Mouse (Mus musculus) limb, embryonic 11.5 days (tissue): ENCODE data around the gene Rnf215. TPM values are rescaled to one million over a fixed set of nuclear protein-coding genes. Genes with fewer than 3 reads are reported as not detected.

Experiments
- ATAC-seq: fragments of 200-750 bp; cut with Nextera tagmentation; 2 replicates; pipeline ENCODE4 v1.8.0; 2017; ENCODE audit warnings: low read depth; ENCODE audit not compliant: insufficient number of reproducible peaks, low FRiP score, low TSS enrichment
- DNase-seq: peaks from one replicate; pipeline ENCODE4 v3.0.0-alpha.2; 2015; ENCODE audit warnings: low spot score
- H3K27ac ChIP-seq: fragments of 300-500 bp; sonication (generic); replicated peaks from 2 replicates; pipeline ENCODE4 v1.5.1; 2014; ENCODE audit warnings: low read depth, mild to moderate bottlenecking, low read length
- H3K27me3 ChIP-seq: fragments of 300-500 bp; sonication (generic); 2 replicates; pipeline ENCODE4 v1.6.1; 2014; ENCODE audit warnings: mild to moderate bottlenecking, low read length, mixed read lengths; ENCODE audit not compliant: control insufficient read depth, insufficient read depth
- H3K36me3 ChIP-seq: fragments of 300-500 bp; sonication (generic); 2 replicates; pipeline ENCODE4 v1.6.1; 2014; ENCODE audit warnings: mild to moderate bottlenecking, low read length, moderate library complexity, mixed read lengths; ENCODE audit not compliant: control insufficient read depth, insufficient read depth
- H3K4me1 ChIP-seq: fragments of 300-500 bp; sonication (generic); 2 replicates; pipeline ENCODE4 v1.6.1; 2014; ENCODE audit warnings: low read length, mixed read lengths; ENCODE audit not compliant: control insufficient read depth, insufficient read depth
- H3K4me2 ChIP-seq: fragments of 300-500 bp; sonication (generic); 2 replicates; pipeline ENCODE4 v1.6.1; 2014; ENCODE audit warnings: low read depth, mild to moderate bottlenecking, moderate library complexity; ENCODE audit not compliant: severe bottlenecking
- H3K4me3 ChIP-seq: fragments of 300-500 bp; sonication (generic); 2 replicates; pipeline ENCODE4 v1.5.1; 2014; ENCODE audit warnings: low read depth, low read length
- H3K9ac ChIP-seq: fragments of 300-500 bp; sonication (generic); 2 replicates; pipeline ENCODE4 v1.6.1; 2014; ENCODE audit warnings: mild to moderate bottlenecking, low read length
- H3K9me3 ChIP-seq: fragments of 300-500 bp; sonication (generic); 2 replicates; pipeline ENCODE4 v1.6.1; 2016; ENCODE audit warnings: low read length; ENCODE audit not compliant: control insufficient read depth
- WGBS: fragments of 180-500 bp; shearing (Covaris S2); extraction: QIAGEN DNeasy Blood & Tissue Kit; methylation state at CpG from one replicate; pipeline ENCODE4 v1.1.7; 2014; 5-methylcytosine and 5-hydroxymethylcytosine counted together
- polyA plus RNA-seq: library from polyadenylated mRNA; unstranded; fragments of >200 nt; fragmentation: Nextera tagmentation; extraction: Ambion mirVana; gene quantifications from 2 replicates; pipeline ENCODE4 v1.2.1, GENCODE M21; 2014

Gene Rnf215
- polyA plus RNA-seq, 1 experiment from 2014 or later: 24.3 TPM

DNA sequence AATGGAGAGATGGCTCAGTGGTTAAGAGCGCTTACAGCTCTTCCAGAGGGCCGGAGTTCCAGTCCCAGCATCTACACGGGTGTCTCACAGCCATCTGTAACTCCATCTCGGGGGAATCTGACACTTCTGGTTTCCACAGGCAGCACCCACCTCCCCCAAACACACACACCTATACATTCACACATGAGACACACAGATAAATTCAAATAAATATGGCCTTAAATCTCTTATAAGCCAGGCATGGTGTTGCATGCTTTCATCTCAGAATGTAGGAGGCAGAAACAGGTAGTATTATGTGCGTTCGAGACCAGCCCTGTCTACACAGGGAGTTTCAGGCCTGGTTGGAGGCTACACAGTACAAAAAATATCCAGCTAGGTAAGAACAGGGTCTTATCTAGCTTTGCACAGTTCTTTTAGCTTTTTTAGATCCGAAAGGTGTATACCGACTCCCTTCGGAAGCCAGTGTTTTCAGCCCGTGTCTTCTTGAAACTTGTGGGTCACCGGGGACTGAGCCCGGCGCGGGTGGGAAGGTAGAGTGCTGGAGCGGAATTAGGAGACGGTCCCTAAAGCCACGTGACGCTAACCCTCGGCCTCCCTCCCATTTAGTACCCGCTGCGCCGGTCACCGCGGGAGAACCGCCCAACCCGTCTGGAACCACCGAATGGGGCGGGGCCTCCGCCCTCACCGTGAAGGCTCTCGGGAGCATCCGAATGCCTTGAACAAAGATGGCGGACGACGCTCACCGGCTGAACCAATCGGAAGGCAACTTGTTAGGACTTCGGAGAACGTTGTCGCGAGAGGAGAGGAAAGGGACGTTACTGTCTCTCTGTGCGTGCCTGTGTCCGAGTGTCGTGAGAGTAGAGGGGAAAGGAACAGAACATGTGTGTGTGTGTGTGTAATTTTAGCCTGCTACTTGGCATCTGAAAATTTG is 38.7 kb upstream of the Rnf215 start:
- no peaks in the 10 kb centered on the region for H3K9me3 ChIP-seq
- peak overlapping the region; percentile 67 for H3K27ac ChIP-seq
- ATAC-seq (peak; percentile 91), DNase-seq (peak; percentile 97)
- H3K4me1 ChIP-seq: peaks cover 15% of the 10 kb centered on the region
- peak overlapping the region; percentile 49 for H3K4me3 ChIP-seq
- H3K27me3 ChIP-seq: no peaks in the 10 kb centered on the region
- peak overlapping the region; percentile 55 for H3K9ac ChIP-seq
- peaks cover 5% of the 10 kb centered on the region for H3K36me3 ChIP-seq
- peak overlapping the region; percentile 72 for H3K4me2 ChIP-seq
- WGBS: 3% methylated on average over 45 of the region's 45 CpGs

DNA sequence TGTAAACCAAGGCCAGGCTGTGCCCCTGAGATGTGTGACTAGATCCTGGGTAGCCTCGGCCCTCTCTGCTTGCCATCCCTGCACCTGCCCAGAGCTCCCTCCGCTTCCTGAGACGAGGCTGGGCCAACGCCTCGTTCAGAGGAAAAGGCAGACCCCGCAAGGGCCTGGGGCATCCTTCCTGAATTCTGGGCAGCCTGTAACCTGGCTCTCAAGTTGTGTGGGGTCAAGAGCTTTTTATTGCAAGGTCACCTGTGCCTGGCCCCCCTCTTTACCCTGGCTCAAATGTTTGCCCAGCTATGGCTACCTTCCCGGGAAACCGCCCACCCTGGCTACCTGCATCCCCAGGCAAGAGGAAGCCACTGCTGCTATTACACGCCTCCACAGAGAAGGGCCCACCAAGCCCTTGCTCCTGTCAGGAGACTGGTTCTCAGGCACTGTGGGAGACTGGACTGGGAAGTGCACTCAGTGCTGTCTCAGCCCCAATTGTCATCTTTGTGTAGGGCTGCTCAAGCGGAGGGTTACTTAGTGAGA is 37.8 kb upstream of the Rnf215 start:
- peak overlapping the region; percentile 49 for H3K4me3 ChIP-seq
- H3K9ac ChIP-seq: peak overlapping the region; percentile 52
- H3K36me3 ChIP-seq: no peaks in the 10 kb centered on the region; the same call in 1 of the 2 replicates
- peak overlapping the region; percentile 72 for H3K4me2 ChIP-seq
- WGBS: 34% methylated on average over 10 of the region's 10 CpGs
- no peaks in the 10 kb centered on the region for H3K9me3 ChIP-seq
- ATAC-seq (peak; percentile 23; the same call in 1 of the 2 replicates), DNase-seq (no peak)
- no peaks in the 10 kb centered on the region for H3K27me3 ChIP-seq
- peak overlapping the region; percentile 0; the same call in 1 of the 2 replicates for H3K27ac ChIP-seq
- peaks cover 15% of the 10 kb centered on the region for H3K4me1 ChIP-seq

DNA sequence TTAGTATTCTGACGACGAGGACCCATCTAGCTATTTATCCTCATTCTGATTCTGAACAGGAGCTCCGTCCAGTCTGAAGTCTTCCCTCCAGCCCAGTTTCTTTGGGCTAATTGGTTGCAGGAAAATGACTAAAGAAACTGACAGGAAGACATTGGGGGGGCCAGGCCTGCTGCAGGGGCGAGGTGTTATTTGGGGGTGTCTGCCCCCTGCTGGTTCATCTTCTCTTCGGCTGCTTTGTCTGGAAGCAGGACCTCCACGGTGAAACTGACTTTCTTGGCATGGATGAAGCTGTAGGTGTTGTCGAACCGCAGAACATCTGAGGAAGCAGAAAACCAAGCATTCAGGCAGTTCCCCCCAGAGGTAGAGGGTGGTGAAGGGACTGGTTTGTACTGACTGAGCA is 36.9 kb upstream of the Rnf215 start:
- ATAC-seq: no peak
- no peak for DNase-seq
- Histone ChIP-seq H3K4me1 (peaks cover 15% of the 10 kb centered on the region), H3K4me3 (no peak overlapping the region), H3K27me3 (no peaks in the 10 kb centered on the region), H3K4me2 (no peak overlapping the region), H3K9ac (no peak overlapping the region), H3K27ac (no peak overlapping the region), H3K36me3 (no peaks in the 10 kb centered on the region), H3K9me3 (no peaks in the 10 kb centered on the region)
- 69% methylated on average over 8 of the region's 8 CpGs for WGBS

DNA sequence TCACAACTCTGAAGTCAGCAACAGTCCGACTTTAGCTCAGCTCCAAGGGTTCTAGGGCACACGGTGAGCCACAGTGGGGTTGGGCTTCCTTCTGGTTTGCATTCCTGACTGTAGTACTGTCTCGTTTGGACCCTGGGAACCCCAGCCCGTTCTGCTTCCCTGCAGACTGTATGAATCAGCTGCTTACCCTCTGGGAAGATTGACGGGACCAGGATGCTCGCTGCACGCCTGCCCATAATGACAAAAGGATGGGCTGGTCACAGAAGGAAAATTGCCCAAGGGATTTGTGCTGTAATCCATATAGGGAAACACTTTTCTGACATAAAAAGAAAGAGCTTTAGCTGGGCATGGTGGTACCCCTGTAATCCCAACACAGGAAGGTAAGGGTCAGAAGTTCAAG is 36.2 kb upstream of the Rnf215 start:
- Histone ChIP-seq H3K4me2 (no peak overlapping the region), H3K9ac (no peak overlapping the region), H3K27ac (no peak overlapping the region), H3K27me3 (no peaks in the 10 kb centered on the region), H3K4me1 (peaks cover 15% of the 10 kb centered on the region), H3K9me3 (no peaks in the 10 kb centered on the region), H3K4me3 (no peak overlapping the region), H3K36me3 (no peaks in the 10 kb centered on the region)
- DNase-seq (no peak), ATAC-seq (no peak)
- WGBS: 78% methylated on average over 7 of the region's 7 CpGs

DNA sequence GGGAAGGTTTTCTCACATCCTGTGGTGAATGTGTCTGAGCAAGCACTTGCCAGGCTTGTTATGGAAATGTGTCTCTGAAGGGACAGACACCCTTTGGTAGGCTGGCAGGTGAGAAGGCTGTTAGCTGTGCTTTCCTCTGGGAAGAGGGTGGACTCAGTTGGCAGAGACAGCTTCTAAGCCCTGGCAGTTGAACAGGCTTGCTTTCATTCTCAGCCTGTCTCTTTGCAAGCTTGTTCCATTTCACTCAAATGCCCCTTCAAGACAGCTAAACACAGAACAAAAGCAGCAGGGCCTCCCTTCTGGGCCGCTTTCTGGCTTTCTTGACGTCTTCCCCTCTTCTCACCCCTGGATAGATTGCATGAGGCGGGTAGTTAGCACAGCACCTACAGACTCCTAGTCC is 35.6 kb upstream of the Rnf215 start:
- H3K27ac ChIP-seq: no peak overlapping the region
- no peaks in the 10 kb centered on the region for H3K36me3 ChIP-seq
- no peaks in the 10 kb centered on the region for H3K9me3 ChIP-seq
- H3K9ac ChIP-seq: no peak overlapping the region
- DNase-seq (no peak), ATAC-seq (no peak)
- WGBS: 76% methylated on average over 3 of the region's 3 CpGs
- H3K4me2 ChIP-seq: no peak overlapping the region
- H3K4me3 ChIP-seq: no peak overlapping the region
- no peaks in the 10 kb centered on the region for H3K27me3 ChIP-seq
- peaks cover 14% of the 10 kb centered on the region for H3K4me1 ChIP-seq

DNA sequence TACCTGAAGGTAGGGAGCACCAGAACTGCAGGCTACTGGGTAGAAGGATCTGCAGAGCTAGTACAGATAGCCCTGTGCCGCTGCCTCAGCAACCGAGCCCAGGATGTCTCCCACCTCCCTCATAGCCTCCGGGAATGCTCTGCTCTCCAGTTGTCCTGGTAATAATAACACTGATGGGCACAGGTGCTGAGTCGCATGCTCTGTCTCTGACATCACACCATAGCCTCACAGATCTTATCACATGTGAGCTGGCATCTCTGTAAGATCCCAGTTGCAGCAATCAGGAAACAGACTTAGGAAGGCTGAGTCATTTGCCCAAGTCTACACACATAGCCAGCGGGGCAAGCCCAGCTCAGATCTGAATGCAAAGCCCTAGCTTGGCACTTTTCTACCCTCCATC is 33.2 kb upstream of the Rnf215 start:
- no peak overlapping the region for H3K4me2 ChIP-seq
- DNase-seq: no peak
- WGBS: 76% methylated on average over 5 of the region's 5 CpGs
- H3K4me1 ChIP-seq: peaks cover 5% of the 10 kb centered on the region
- H3K9me3 ChIP-seq: no peaks in the 10 kb centered on the region
- ATAC-seq: no peak
- H3K36me3 ChIP-seq: no peaks in the 10 kb centered on the region
- H3K27me3 ChIP-seq: no peaks in the 10 kb centered on the region
- no peak overlapping the region for H3K4me3 ChIP-seq
- H3K9ac ChIP-seq: no peak overlapping the region
- no peak overlapping the region for H3K27ac ChIP-seq

DNA sequence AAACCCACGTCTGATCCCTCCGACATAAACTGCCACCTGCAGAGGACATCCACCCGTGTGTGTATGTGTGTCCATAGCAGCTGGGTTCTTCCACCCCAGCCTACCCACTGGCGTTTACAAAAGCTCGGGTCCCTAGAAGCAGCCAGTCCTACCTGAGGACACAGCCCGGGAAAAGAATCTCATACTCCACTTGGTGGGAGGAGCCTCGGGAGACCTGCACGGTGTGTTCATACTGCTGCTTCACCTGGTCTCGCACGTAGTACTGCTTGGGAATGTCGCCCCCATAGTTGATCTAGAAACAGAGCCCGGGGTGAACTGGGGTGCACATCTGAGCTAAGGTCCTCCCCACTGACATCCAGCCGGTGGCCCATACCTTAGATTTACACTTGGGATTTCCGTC is 31.5 kb upstream of the Rnf215 start:
- H3K27ac ChIP-seq: no peak overlapping the region
- H3K4me1 ChIP-seq: no peaks in the 10 kb centered on the region
- H3K4me2 ChIP-seq: no peak overlapping the region
- DNase-seq: no peak
- H3K9me3 ChIP-seq: no peaks in the 10 kb centered on the region
- no peak overlapping the region for H3K4me3 ChIP-seq
- no peaks in the 10 kb centered on the region for H3K36me3 ChIP-seq
- H3K9ac ChIP-seq: no peak overlapping the region
- no peak for ATAC-seq
- no peaks in the 10 kb centered on the region for H3K27me3 ChIP-seq
- WGBS: 83% methylated on average over 14 of the region's 14 CpGs

DNA sequence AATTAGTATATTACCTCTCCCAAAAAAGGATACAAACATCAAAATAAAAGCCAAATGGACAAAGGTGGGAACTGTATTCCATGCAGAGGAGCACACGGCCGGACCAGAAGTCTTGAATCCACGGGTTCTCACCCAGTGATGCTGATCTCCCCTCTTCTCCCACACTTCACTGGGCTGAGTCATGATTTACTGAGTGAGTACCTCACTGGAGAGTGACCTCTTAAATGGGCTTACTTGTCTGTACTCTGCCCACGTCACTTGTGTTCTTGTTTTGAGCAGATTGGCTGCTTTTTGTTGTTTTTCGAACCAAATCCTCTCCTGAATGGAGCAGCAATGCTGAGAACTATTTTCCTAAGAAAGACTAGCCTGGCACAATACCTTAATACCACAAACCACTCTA is 30.0 kb upstream of the Rnf215 start:
- Histone ChIP-seq H3K9ac (no peak overlapping the region), H3K4me1 (no peaks in the 10 kb centered on the region), H3K4me2 (no peak overlapping the region), H3K9me3 (no peaks in the 10 kb centered on the region), H3K36me3 (no peaks in the 10 kb centered on the region), H3K27me3 (no peaks in the 10 kb centered on the region), H3K4me3 (no peak overlapping the region), H3K27ac (no peak overlapping the region)
- no peak for ATAC-seq
- WGBS: 80% methylated on average over 5 of the region's 5 CpGs
- DNase-seq: no peak
